In genomic region chr5:124205809-124206380, GRCm38 (mm10) we compare ENCODE assay signal across 11 mouse cellular contexts. TPM values are rescaled to one million over a fixed set of nuclear protein-coding genes. Genes with fewer than 3 reads are reported as not detected.
A peak's percentile ranks its signal among the peaks of the same experiment; 100 is the strongest.
DNase-seq lines count a peak whose midpoint lies in the region; ATAC-seq and TF ChIP-seq lines count a peak whose summit lies in the region.
"Had no signal": no experiment of that assay in that cellular context is flagged by ENCODE, and none has a peak within 500 bp of the region (broad histone marks: within the 10 kb centered on the region; RNA-seq: fewer than 3 reads in every experiment).

No protein-coding gene starts in this region.

- no peaks in the 10 kb centered on the region for H3K36me3 ChIP-seq in forebrain, embryonic 10.5 days (replicated peaks)
- H3K36me3 ChIP-seq in forebrain, embryonic 11.5 days (ENCODE audit: control insufficient read depth, insufficient read depth, low read length): no peaks in the 10 kb centered on the region
- no peaks in the 10 kb centered on the region for H3K36me3 ChIP-seq in kidney, embryonic 14.5 days (ENCODE audit: control insufficient read depth, insufficient read depth, low read length)
- H3K36me3 ChIP-seq in midbrain, embryonic 15.5 days (replicated peaks): no peaks in the 10 kb centered on the region
- no peaks in the 10 kb centered on the region for H3K36me3 ChIP-seq in midbrain, embryonic 11.5 days (ENCODE audit: control insufficient read depth, insufficient read depth, low read length)
- H3K36me3 ChIP-seq in stomach, postnatal 0 days (ENCODE audit: control insufficient read depth, insufficient read depth, low read length): no peaks in the 10 kb centered on the region
- H3K36me3 ChIP-seq: neural tube, embryonic 12.5 days had no signal

- no peak overlapping the region for H3K4me2 ChIP-seq in forebrain, embryonic 11.5 days (ENCODE audit: low read depth, low read length, severe bottlenecking)
- no peak overlapping the region for H3K4me2 ChIP-seq in kidney, embryonic 14.5 days (replicated peaks; ENCODE audit: low read depth, low read length)
- H3K4me2 ChIP-seq in midbrain, embryonic 15.5 days: no peak overlapping the region
- no peak overlapping the region for H3K4me2 ChIP-seq in midbrain, embryonic 11.5 days
- H3K4me2 ChIP-seq in stomach, postnatal 0 days (replicated peaks; ENCODE audit: low read depth): no peak overlapping the region
- H3K4me2 ChIP-seq: limb, embryonic 13.5 days had no signal

- H3K9ac ChIP-seq in forebrain, embryonic 11.5 days (ENCODE audit: low read length): no peak overlapping the region
- H3K9ac ChIP-seq in kidney, embryonic 14.5 days (ENCODE audit: low read depth, low read length): no peak overlapping the region
- no peak overlapping the region for H3K9ac ChIP-seq in midbrain, embryonic 15.5 days
- H3K9ac ChIP-seq in midbrain, embryonic 11.5 days (ENCODE audit: low read length): no peak overlapping the region
- no peak overlapping the region for H3K9ac ChIP-seq in stomach, postnatal 0 days (ENCODE audit: low read length)

- no peaks in the 10 kb centered on the region for H3K9me3 ChIP-seq in forebrain, embryonic 10.5 days
- H3K9me3 ChIP-seq in forebrain, embryonic 11.5 days (ENCODE audit: control insufficient read depth, low read length): no peaks in the 10 kb centered on the region
- no peaks in the 10 kb centered on the region for H3K9me3 ChIP-seq in kidney, embryonic 14.5 days (ENCODE audit: control insufficient read depth, low read length)
- no peaks in the 10 kb centered on the region for H3K9me3 ChIP-seq in midbrain, embryonic 15.5 days
- no peaks in the 10 kb centered on the region for H3K9me3 ChIP-seq in midbrain, embryonic 11.5 days (ENCODE audit: control insufficient read depth, low read length)
- no peaks in the 10 kb centered on the region for H3K9me3 ChIP-seq in stomach, postnatal 0 days (ENCODE audit: control insufficient read depth, low read length)
- H3K9me3 ChIP-seq: limb, embryonic 13.5 days; neural tube, embryonic 12.5 days had no signal

- no peak for DNase-seq in forebrain, embryonic 10.5 days (ENCODE audit: extremely low spot score, low spot score)
- no peak for DNase-seq in forebrain, embryonic 11.5 days (ENCODE audit: low spot score)
- no peak for DNase-seq in kidney, adult 9 months
- no peak for DNase-seq in midbrain, embryonic 11.5 days (ENCODE audit: low spot score, missing footprints)
- no peak for DNase-seq in stomach, postnatal 0 days (ENCODE audit: low spot score)
- DNase-seq in natural killer cell, adult 2 months (ENCODE audit: low spot score in 2 of 2): no peak
- DNase-seq: cerebellum, postnatal 36 days had no signal

- peaks cover 56% of the 10 kb centered on the region for H3K4me1 ChIP-seq in forebrain, embryonic 10.5 days
- 0 out of 2 replicates have a peak, but pooled peaks cover 4% of the 10 kb centered on the region for H3K4me1 ChIP-seq in forebrain, embryonic 11.5 days (replicated peaks; ENCODE audit: control insufficient read depth, insufficient read depth, low read length)
- H3K4me1 ChIP-seq in kidney, embryonic 14.5 days (ENCODE audit: control insufficient read depth, insufficient read depth, low read length): peaks cover 41% of the 10 kb centered on the region
- H3K4me1 ChIP-seq in midbrain, embryonic 15.5 days: peaks cover 27% of the 10 kb centered on the region
- H3K4me1 ChIP-seq in midbrain, embryonic 11.5 days (ENCODE audit: control insufficient read depth, insufficient read depth, low read length): peaks cover 6% of the 10 kb centered on the region; the same call in 1 of the 2 replicates
- peaks cover 15% of the 10 kb centered on the region for H3K4me1 ChIP-seq in stomach, postnatal 0 days (replicated peaks; ENCODE audit: control insufficient read depth, insufficient read depth)

- TF ChIP-seq CTCF in stomach, postnatal 0 days (IDR thresholded peaks at IDR 0.05; ENCODE audit: low read depth): no peak

- ATAC-seq in forebrain, embryonic 11.5 days (replicated peaks; ENCODE audit: low FRiP score): no peak
- no peak for ATAC-seq in kidney, embryonic 14.5 days (ENCODE audit: low FRiP score, low TSS enrichment)
- ATAC-seq in midbrain, embryonic 15.5 days (replicated peaks): no peak
- ATAC-seq in midbrain, embryonic 11.5 days (ENCODE audit: low FRiP score): no peak
- ATAC-seq in stomach, postnatal 0 days (ENCODE audit: low FRiP score, low TSS enrichment): no peak

- H3K27me3 ChIP-seq in forebrain, embryonic 10.5 days (ENCODE audit: poor library complexity, severe bottlenecking): no peaks in the 10 kb centered on the region
- H3K27me3 ChIP-seq in forebrain, embryonic 11.5 days (ENCODE audit: control insufficient read depth, insufficient read depth, low read length): no peaks in the 10 kb centered on the region
- no peaks in the 10 kb centered on the region for H3K27me3 ChIP-seq in kidney, embryonic 14.5 days (ENCODE audit: control insufficient read depth, insufficient read depth, low read length)
- H3K27me3 ChIP-seq in midbrain, embryonic 15.5 days (replicated peaks): no peaks in the 10 kb centered on the region
- H3K27me3 ChIP-seq in midbrain, embryonic 11.5 days (ENCODE audit: control insufficient read depth, insufficient read depth, low read length): no peaks in the 10 kb centered on the region
- H3K27me3 ChIP-seq in stomach, postnatal 0 days (ENCODE audit: control insufficient read depth, insufficient read depth, low read length): no peaks in the 10 kb centered on the region
- H3K27me3 ChIP-seq: limb, embryonic 13.5 days; neural tube, embryonic 12.5 days had no signal

- H3K4me3 ChIP-seq in forebrain, embryonic 10.5 days: no peak overlapping the region
- H3K4me3 ChIP-seq in forebrain, embryonic 11.5 days (ENCODE audit: low read depth, low read length): no peak overlapping the region
- H3K4me3 ChIP-seq in kidney, embryonic 14.5 days (ENCODE audit: low read length): no peak overlapping the region
- no peak overlapping the region for H3K4me3 ChIP-seq in midbrain, embryonic 15.5 days
- H3K4me3 ChIP-seq in midbrain, embryonic 11.5 days (ENCODE audit: low read depth, low read length): no peak overlapping the region
- no peak overlapping the region for H3K4me3 ChIP-seq in stomach, postnatal 0 days (ENCODE audit: low read depth, low read length)
- H3K4me3 ChIP-seq: limb, embryonic 13.5 days; neural tube, embryonic 12.5 days had no signal

- peak overlapping the region; percentile 66; the same call in 1 of the 2 replicates for H3K27ac ChIP-seq in forebrain, embryonic 10.5 days
- no peak overlapping the region for H3K27ac ChIP-seq in forebrain, embryonic 11.5 days (ENCODE audit: low read depth, low read length)
- peak overlapping the region; percentile 43; the same call in 1 of the 2 replicates for H3K27ac ChIP-seq in kidney, embryonic 14.5 days (ENCODE audit: low read depth, low read length)
- 0 out of 2 replicates have a peak overlapping the region, but pooled peaks have one; percentile 17 for H3K27ac ChIP-seq in midbrain, embryonic 15.5 days
- H3K27ac ChIP-seq in midbrain, embryonic 11.5 days (ENCODE audit: low read depth, low read length): no peak overlapping the region
- 0 out of 2 replicates have a peak overlapping the region, but pooled peaks have one; percentile 56 for H3K27ac ChIP-seq in stomach, postnatal 0 days (replicated peaks)
- H3K27ac ChIP-seq: limb, embryonic 13.5 days; neural tube, embryonic 12.5 days had no signal

- TF ChIP-seq EP300 in stomach, postnatal 0 days (optimal IDR thresholded peaks at IDR 0.05): no peak

- WGBS in forebrain, embryonic 10.5 days: 43% methylated on average over 5 of the region's 5 CpGs
- 55% methylated on average over 5 of the region's 5 CpGs for WGBS in forebrain, embryonic 11.5 days
- 36% methylated on average over 5 of the region's 5 CpGs for WGBS in kidney, embryonic 14.5 days
- 49% methylated on average over 5 of the region's 5 CpGs for WGBS in midbrain, embryonic 15.5 days
- WGBS in midbrain, embryonic 11.5 days: 54% methylated on average over 5 of the region's 5 CpGs
- 49% methylated on average over 5 of the region's 5 CpGs for WGBS in stomach, postnatal 0 days

RNA-seq across cellular contexts. Expression of gene Pitpnm2, which starts 43.7 kb away (rescaled TPM):
- polyA plus RNA-seq in forebrain, embryonic 10.5 days (2016; fragmentation: Nextera tagmentation; extraction: Ambion mirVana): 2.1 and 3.0 TPM in 2 replicates
- polyA plus RNA-seq in forebrain, embryonic 11.5 days (2014; fragmentation: Nextera tagmentation; extraction: Ambion mirVana): 6.8 and 7.1 TPM in 2 replicates
- polyA plus RNA-seq in kidney, embryonic 14.5 days (2014; fragmentation: Nextera tagmentation; extraction: Ambion mirVana): 5.1 and 7.0 TPM in 2 replicates
- 11.8 and 13.0 TPM in 2 replicates for polyA plus RNA-seq in midbrain, embryonic 15.5 days (2015; fragmentation: Nextera tagmentation; extraction: Ambion mirVana)
- 4.6 and 5.0 TPM in 2 replicates for polyA plus RNA-seq in midbrain, embryonic 11.5 days (2014; fragmentation: Nextera tagmentation; extraction: Ambion mirVana)
- 1.8 and 2.3 TPM in 2 replicates for polyA plus RNA-seq in stomach, postnatal 0 days (2015; fragmentation: Nextera tagmentation; extraction: Ambion mirVana)

Comparison
In these comparisons a context has a peak if more than half of its experiments do, and no peak if none do; other contexts are left out.
1. H3K27ac ChIP-seq: peak in forebrain, embryonic 10.5 days (single experiment), kidney, embryonic 14.5 days (single experiment), midbrain, embryonic 15.5 days (single experiment) and stomach, postnatal 0 days (single experiment); none in forebrain, embryonic 11.5 days (single experiment) and midbrain, embryonic 11.5 days (single experiment).